Mouse (Mus musculus) lung, embryonic 16.5 days (tissue): ENCODE measurements at regions not wholly inside any gene's neighbourhood (a gene's known extent, or its start where the extent isn't known, plus 50 kb on each side); places are given as distances from the start of the nearest gene placed in this dataset.
A peak's percentile ranks its signal among the peaks of the same experiment; 100 is the strongest.

Experiments
- ATAC-seq: fragments of 200-750 bp; cut with Nextera tagmentation; 2 replicates; pipeline ENCODE4 v1.8.0; 2017; ENCODE audit warnings: low read depth, mild to moderate bottlenecking, moderate library complexity
- H3K27ac ChIP-seq: fragments of 300-500 bp; sonication (generic); 2 replicates; pipeline ENCODE4 v1.5.1; 2014; ENCODE audit warnings: mild to moderate bottlenecking, control low read depth, low read length
- H3K27me3 ChIP-seq: fragments of 300-500 bp; sonication (generic); 2 replicates; pipeline ENCODE4 v1.6.1; 2014; ENCODE audit warnings: low read depth, low read length, mixed read lengths; ENCODE audit not compliant: control insufficient read depth, insufficient read depth
- H3K36me3 ChIP-seq: fragments of 300-500 bp; sonication (generic); 2 replicates; pipeline ENCODE4 v1.6.1; 2014; ENCODE audit warnings: low read length; ENCODE audit not compliant: control insufficient read depth, insufficient read depth
- H3K4me1 ChIP-seq: fragments of 300-500 bp; sonication (generic); replicated peaks from 2 replicates; pipeline ENCODE4 v1.6.1; 2014; ENCODE audit warnings: low read length, mixed read lengths; ENCODE audit not compliant: control insufficient read depth, insufficient read depth
- H3K4me2 ChIP-seq: fragments of 300-500 bp; sonication (generic); 2 replicates; pipeline ENCODE4 v1.6.1; 2014; ENCODE audit warnings: low read depth, low read length, control low read depth
- H3K4me3 ChIP-seq: fragments of 300-500 bp; sonication (generic); 2 replicates; pipeline ENCODE4 v1.5.1; 2014; ENCODE audit warnings: mild to moderate bottlenecking, low read length, control low read depth
- H3K9ac ChIP-seq: fragments of 300-500 bp; sonication (generic); 2 replicates; pipeline ENCODE4 v1.6.1; 2014; ENCODE audit warnings: low read length, control low read depth
- H3K9me3 ChIP-seq: fragments of 300-500 bp; sonication (generic); 2 replicates; pipeline ENCODE4 v1.6.1; 2016; ENCODE audit warnings: low read length; ENCODE audit not compliant: control insufficient read depth
- WGBS: fragments of 180-500 bp; shearing (Covaris S2); extraction: QIAGEN DNeasy Blood & Tissue Kit; methylation state at CpG from one replicate; pipeline ENCODE4 v1.1.7; 2014; 5-methylcytosine and 5-hydroxymethylcytosine counted together

- Histone ChIP-seq H3K4me1 (no peaks in the 10 kb centered on the region), H3K27me3 (no peaks in the 10 kb centered on the region), H3K36me3 (no peaks in the 10 kb centered on the region), H3K9ac (no peak overlapping the region), H3K27ac (peak overlapping the region; percentile 56), H3K9me3 (no peaks in the 10 kb centered on the region), H3K4me3 (no peak overlapping the region), H3K4me2 (no peak overlapping the region)
- ATAC-seq, result peak; percentile 76
- 50% methylated on average over 8 of the region's 8 CpGs for WGBS
Measured at GRCm38 (mm10) chr19:21913005-21913670, 135.0 kb downstream of the Cemip2 start.

DNA sequence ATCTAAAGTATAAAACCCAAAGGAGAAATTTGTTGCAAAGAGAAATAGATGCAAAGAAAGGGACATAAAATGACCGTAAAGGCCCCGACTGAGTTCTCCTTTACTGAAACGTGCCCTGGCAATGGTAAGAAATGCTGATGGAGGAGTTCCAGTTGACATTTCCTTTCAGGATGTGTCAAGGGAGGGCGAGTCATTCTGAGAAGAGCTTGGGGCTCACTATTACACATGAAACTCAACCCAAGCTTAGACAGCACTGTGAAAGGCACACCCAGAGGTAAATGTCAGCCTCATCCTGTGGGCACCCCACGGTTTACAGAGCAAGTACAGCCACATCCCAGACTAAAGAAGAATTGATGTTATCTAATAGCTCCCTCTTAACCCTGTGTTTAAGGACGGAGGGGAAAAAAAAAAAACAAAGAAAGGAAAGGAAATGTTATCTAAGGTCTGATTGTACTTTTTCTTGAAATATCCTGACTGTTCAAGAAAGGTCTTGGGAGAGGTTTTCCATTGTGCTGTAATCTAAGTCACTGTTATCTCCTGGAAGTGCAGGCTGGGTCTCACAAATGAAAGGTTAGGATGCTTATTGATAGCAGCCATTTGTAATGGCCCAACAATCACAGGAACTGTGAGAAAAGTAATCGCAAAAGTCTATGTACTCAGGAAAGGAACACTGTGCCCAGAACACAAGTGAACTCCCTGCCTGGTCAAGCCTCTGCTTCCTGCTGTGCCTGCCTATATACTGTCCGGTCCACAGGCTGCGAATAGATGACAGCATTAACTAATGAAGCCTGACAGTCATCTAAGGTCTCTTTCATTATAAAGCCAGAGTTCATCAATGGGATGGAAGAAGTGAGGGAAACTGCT, 135.8 kb downstream of the Cemip2 start:
- H3K4me1 ChIP-seq, result no peaks in the 10 kb centered on the region
- no peaks in the 10 kb centered on the region for H3K9me3 ChIP-seq
- H3K9ac ChIP-seq, result no peak overlapping the region
- no peaks in the 10 kb centered on the region for H3K27me3 ChIP-seq
- no peak overlapping the region for H3K4me3 ChIP-seq
- no peaks in the 10 kb centered on the region for H3K36me3 ChIP-seq
- H3K4me2 ChIP-seq, result no peak overlapping the region
- peak; percentile 64 for ATAC-seq
- 48% methylated on average over 9 of the region's 9 CpGs for WGBS
- peak overlapping the region; percentile 34; the same call in 1 of the 2 replicates for H3K27ac ChIP-seq

- H3K9me3 ChIP-seq, result no peaks in the 10 kb centered on the region
- H3K36me3 ChIP-seq, result no peaks in the 10 kb centered on the region
- no peak overlapping the region for H3K9ac ChIP-seq
- no peak overlapping the region for H3K27ac ChIP-seq
- no peak overlapping the region for H3K4me2 ChIP-seq
- WGBS, result 59% methylated on average over 3 of the region's 3 CpGs
- H3K27me3 ChIP-seq, result no peaks in the 10 kb centered on the region
- H3K4me3 ChIP-seq, result no peak overlapping the region
- ATAC-seq, result no peak
- H3K4me1 ChIP-seq, result no peaks in the 10 kb centered on the region
Measured at GRCm38 (mm10) chr19:21914658-21915057, 136.5 kb downstream of the Cemip2 start.

DNA sequence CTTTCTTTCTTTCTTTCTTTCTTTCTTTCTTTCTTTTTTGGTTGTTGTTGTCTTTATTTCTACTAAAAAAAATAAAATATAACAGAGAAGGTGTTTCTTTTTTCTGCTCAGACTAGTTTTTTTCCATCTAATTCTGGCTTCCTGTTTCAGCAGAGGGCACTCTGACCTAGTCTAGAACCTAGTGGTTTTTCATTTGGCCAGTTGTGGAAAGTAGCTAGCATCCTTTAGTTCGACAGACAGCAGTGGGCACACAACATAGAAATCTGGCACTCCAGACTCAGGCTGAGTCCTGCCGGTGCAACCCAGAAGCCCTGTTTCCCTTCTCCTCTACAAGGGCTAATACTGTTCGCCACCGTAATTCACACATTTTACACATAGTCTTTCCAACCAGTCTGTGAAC, 140.0 kb downstream of the Cemip2 start:
- H3K4me3 ChIP-seq, result no peak overlapping the region
- no peaks in the 10 kb centered on the region for H3K27me3 ChIP-seq
- no peaks in the 10 kb centered on the region for H3K4me1 ChIP-seq
- H3K4me2 ChIP-seq, result no peak overlapping the region
- no peak overlapping the region for H3K9ac ChIP-seq
- no peaks in the 10 kb centered on the region for H3K36me3 ChIP-seq
- ATAC-seq, result no peak
- no peaks in the 10 kb centered on the region for H3K9me3 ChIP-seq
- H3K27ac ChIP-seq, result no peak overlapping the region
- 85% methylated on average over 4 of the region's 4 CpGs for WGBS

DNA sequence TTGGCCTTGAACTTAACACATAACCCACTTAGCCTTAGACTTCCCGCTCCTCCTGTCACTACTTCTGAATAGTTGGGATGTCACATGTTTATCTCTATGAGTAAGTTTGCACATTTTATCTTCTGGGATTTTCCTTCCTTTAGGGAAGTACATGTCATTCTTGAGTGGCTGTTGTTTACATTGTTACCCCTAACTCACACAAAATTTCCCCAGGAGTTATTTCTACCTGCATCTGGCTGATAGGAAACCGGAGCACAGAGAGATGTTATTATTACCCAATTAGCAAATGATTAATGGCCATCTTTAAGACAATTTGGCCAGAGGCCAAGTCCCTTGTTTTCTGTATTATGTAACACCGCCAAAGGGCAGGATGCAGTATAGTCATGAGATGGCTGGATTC, 140.9 kb downstream of the Cemip2 start:
- Histone ChIP-seq H3K9me3 (no peaks in the 10 kb centered on the region), H3K36me3 (no peaks in the 10 kb centered on the region), H3K4me2 (no peak overlapping the region), H3K4me1 (no peaks in the 10 kb centered on the region), H3K4me3 (no peak overlapping the region), H3K27ac (no peak overlapping the region), H3K27me3 (no peaks in the 10 kb centered on the region), H3K9ac (no peak overlapping the region)
- peak; percentile 52 for ATAC-seq
- WGBS, result 37% methylated on average over 3 of the region's 3 CpGs

GRCm38 (mm10) chr19:21940114-21940513, 162.0 kb downstream of the Cemip2 start:
- H3K9me3 ChIP-seq, result no peaks in the 10 kb centered on the region
- no peak overlapping the region for H3K27ac ChIP-seq
- 92% methylated on average over 4 of the region's 4 CpGs for whole genome bisulfite sequencing
- H3K4me3 ChIP-seq, result no peak overlapping the region
- no peaks in the 10 kb centered on the region for H3K4me1 ChIP-seq
- H3K27me3 ChIP-seq, result no peaks in the 10 kb centered on the region
- H3K9ac ChIP-seq, result no peak overlapping the region
- no peak overlapping the region for H3K4me2 ChIP-seq
- no peak for ATAC-seq
- no peaks in the 10 kb centered on the region for H3K36me3 ChIP-seq

- no peaks in the 10 kb centered on the region for H3K4me1 ChIP-seq
- H3K9ac ChIP-seq, result no peak overlapping the region
- H3K9me3 ChIP-seq, result no peaks in the 10 kb centered on the region
- no peak overlapping the region for H3K4me3 ChIP-seq
- ATAC-seq, result no peak
- 42% methylated on average over 2 of the region's 2 CpGs for WGBS
- H3K36me3 ChIP-seq, result no peaks in the 10 kb centered on the region
- no peak overlapping the region for H3K27ac ChIP-seq
- H3K27me3 ChIP-seq, result no peaks in the 10 kb centered on the region
- H3K4me2 ChIP-seq, result no peak overlapping the region
Measured at GRCm38 (mm10) chr19:21941720-21942119, 163.6 kb downstream of the Cemip2 start.

- peak; percentile 5; the same call in 1 of the 2 replicates for ATAC-seq
- Histone ChIP-seq H3K27ac (0 out of 2 replicates have a peak overlapping the region, but pooled peaks have one; percentile 34), H3K27me3 (no peaks in the 10 kb centered on the region), H3K36me3 (no peaks in the 10 kb centered on the region), H3K9ac (no peak overlapping the region), H3K4me3 (no peak overlapping the region), H3K4me2 (peak overlapping the region; percentile 15; the same call in 1 of the 2 replicates), H3K4me1 (no peaks in the 10 kb centered on the region), H3K9me3 (no peaks in the 10 kb centered on the region)
- WGBS, result 59% methylated on average over 11 of the region's 11 CpGs
Measured at GRCm38 (mm10) chr19:21942286-21942685, 164.1 kb downstream of the Cemip2 start.

- Histone ChIP-seq H3K27me3 (no peaks in the 10 kb centered on the region), H3K27ac (no peak overlapping the region), H3K4me2 (no peak overlapping the region), H3K9me3 (no peaks in the 10 kb centered on the region), H3K36me3 (no peaks in the 10 kb centered on the region), H3K4me3 (no peak overlapping the region), H3K4me1 (no peaks in the 10 kb centered on the region), H3K9ac (no peak overlapping the region)
- WGBS, result 40% methylated on average over 4 of the region's 4 CpGs
- ATAC-seq, result no peak
Measured at GRCm38 (mm10) chr19:21943407-21943806, 165.3 kb downstream of the Cemip2 start.
